Mouse (Mus musculus) spleen, adult 2 months (tissue): ENCODE data around the gene Ltbp3.

Experiments used
- CTCF ChIP-seq: fragments of 200-500 bp; IDR thresholded peaks from 2 replicates; pipeline ENCODE4 v1.5.1; 2011; ENCODE audit warnings: mild to moderate bottlenecking, inconsistent platforms; ENCODE audit not compliant: insufficient read depth, insufficient read length, insufficient replicate concordance; ENCODE audit errors: extremely low read depth
- POLR2A ChIP-seq: fragments of 200-500 bp; IDR thresholded peaks from 2 replicates; pipeline ENCODE4 v1.6.1; 2011; ENCODE audit warnings: low read depth, low read length, inconsistent platforms

DNA sequence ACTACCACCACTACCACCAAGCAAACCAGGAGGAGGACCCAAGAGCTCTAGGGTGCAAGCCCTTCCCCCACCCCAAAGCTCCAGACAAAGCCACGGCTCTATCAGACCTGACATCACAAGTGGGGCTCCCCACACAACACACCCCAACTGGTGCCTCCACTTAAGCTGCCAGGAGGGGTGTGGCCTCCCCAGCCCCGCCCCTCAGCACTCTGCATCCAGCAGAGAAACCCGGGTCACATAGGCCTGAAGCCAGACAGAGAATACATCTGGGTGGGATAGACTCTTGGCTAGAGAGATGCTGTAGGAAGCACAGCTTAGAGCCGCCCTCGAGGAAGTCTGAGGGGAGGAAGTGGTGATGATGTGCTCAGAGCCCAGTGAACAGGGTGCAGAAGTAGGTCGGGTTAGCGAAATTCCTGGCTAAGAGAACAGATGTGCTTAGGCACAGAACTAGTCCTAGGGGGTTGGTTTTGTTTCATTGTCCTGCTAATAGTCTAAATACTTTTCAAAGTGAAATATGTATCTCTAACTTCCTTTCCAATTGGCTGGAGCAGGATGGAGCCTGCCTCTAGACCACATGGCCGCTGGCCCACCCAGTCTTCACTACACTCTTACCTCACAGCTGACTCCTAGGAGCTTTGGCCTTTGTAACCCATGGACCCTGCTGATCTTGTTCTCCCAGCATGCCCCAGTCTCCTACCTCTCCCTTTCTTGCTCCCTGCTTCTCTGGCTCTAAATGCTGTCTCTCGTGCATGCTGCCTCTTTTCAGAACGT lies 35.7 kb upstream of the Ltbp3 start:
- TF ChIP-seq CTCF: no peak
- no peak for TF ChIP-seq POLR2A
